Mouse (Mus musculus): ENCODE measurements at regions not wholly inside any gene's neighbourhood (a gene's known extent, or its start where the extent isn't known, plus 50 kb on each side); places are given as distances from the start of the nearest gene placed in this dataset.

DNA sequence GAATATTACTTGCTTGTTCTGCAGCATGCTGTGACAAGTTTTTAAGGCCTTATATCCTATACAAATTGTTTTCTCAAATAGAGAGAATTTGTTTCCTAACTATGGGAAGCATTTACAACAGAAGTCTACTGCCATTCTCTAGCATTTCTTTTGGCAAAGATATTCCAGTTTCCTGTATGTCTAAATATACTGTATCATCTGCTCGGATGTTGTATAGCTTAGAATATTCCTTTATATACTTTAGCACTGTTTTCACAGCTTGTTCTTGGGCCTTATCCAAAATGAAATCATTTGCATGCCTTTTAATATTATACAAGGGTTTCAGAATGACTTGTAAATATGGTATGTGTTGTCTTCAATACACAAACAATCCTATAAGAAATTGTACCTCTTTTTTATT lies 92.1 kb upstream of the Ins2 start:
- DNase-seq = no peak

- no peak for DNase-seq
Observed at GRCm38 (mm10) chr7:142830969-142831673, 87.9 kb upstream of the Ins2 start.

DNA sequence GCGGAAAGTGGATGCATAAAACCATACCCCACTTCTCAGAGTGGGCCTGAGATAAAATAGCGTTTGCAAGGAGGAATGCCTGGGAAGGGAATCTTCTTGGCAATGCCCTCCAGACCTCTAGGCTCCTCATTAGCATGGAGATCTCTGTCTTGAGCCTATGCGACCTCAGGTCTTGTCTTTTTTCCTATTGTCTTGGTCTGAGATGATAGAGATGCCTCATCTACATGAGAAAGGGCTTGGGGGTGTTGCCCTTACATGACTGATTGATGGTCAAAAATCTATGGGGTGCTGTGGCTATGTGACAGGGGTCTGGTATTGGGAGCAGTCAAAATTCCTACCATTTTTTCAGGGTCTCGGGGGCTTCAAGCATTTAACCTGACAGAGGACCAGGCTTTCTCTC lies 67.5 kb upstream of the Ins2 start:
- no peak for DNase-seq

GRCm38 (mm10) chr7:142799424-142799823 lies 56.2 kb upstream of the Ins2 start:
- peak; percentile 40 to 61 for DNase-seq

DNA sequence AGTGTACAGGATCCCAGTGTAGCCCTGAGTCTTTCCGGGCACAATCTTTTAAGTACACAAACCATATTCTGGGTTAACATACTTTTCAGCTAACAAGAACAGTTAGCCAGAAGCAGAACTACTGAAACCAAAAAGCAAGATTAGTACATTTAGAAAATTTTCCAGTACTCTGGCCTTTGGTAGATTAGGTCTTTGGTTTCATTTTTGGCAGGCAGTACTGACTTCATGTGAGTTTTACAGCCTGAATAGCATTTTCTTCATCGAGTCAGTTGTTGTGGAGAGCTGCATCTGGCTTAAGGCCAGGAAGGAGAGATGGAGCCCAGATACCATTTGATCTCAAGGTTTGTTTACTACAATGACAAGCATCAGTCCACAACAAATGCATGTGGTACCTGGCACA lies 51.3 kb upstream of the Ins2 start:
- no peak for DNase-seq
